12 mouse cellular contexts compared by ENCODE assay signal in the genomic region with DNA sequence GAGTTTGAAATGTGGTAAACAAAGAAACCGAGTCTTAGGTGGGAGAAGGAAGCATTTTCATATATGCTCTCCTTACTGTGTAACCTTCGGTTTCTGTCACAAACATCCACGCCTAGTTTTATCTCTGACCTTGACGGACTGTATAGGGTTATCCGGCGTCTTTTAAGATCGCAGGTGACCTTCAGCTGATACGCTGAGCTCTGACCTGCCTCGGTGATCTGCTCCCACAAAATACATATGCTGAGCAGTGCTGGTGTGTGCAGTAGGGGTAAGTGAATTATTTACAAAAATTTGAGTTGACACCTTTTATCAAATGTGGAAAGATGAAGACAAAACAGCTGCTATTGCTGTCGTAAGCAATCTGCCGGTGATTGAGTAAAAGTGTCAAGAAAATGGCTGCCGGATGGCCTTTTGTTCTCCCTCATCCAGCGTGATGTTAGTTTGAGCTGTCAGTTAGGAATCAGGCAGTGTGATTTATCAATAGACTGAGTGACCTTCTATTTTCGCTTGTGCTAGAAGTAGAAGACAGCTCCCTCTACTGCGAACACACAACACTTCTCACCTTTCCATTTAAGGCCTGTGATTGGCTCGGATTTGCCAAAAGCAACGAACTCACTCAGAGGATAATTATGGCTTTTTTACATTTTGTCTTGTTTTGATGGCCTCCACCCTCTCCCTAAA. TPM values are rescaled to one million over a fixed set of nuclear protein-coding genes. Genes with fewer than 3 reads are reported as not detected.
DNase-seq lines count a peak whose midpoint lies in the region; ATAC-seq and TF ChIP-seq lines count a peak whose summit lies in the region.
"Had no signal": no experiment of that assay in that cellular context is flagged by ENCODE, and none has a peak within 500 bp of the region (broad histone marks: within the 10 kb centered on the region; RNA-seq: fewer than 3 reads in every experiment).

No protein-coding gene starts in this region.

- TF ChIP-seq EP300 in heart, adult 2 months (IDR thresholded peaks at IDR 0.05; ENCODE audit: insufficient read depth, low read depth, low read length): no peak
- TF ChIP-seq EP300 in stomach, postnatal 0 days (optimal IDR thresholded peaks at IDR 0.05): no peak

- no peaks in the 10 kb centered on the region for H3K4me1 ChIP-seq in heart, adult 2 months (ENCODE audit: control insufficient read depth, insufficient read depth, low read length)
- no peaks in the 10 kb centered on the region for H3K4me1 ChIP-seq in neural tube, embryonic 12.5 days
- H3K4me1 ChIP-seq in intestine, postnatal 0 days (replicated peaks; ENCODE audit: control insufficient read depth, insufficient read depth, low read length): no peaks in the 10 kb centered on the region
- no peaks in the 10 kb centered on the region for H3K4me1 ChIP-seq in stomach, postnatal 0 days (replicated peaks; ENCODE audit: control insufficient read depth, insufficient read depth)
- H3K4me1 ChIP-seq: liver, embryonic 15.5 days had no signal

- no peaks in the 10 kb centered on the region for H3K36me3 ChIP-seq in heart, adult 2 months (ENCODE audit: control insufficient read depth, insufficient read depth, low read length)
- no peaks in the 10 kb centered on the region for H3K36me3 ChIP-seq in neural tube, embryonic 12.5 days
- H3K36me3 ChIP-seq in intestine, postnatal 0 days (ENCODE audit: control insufficient read depth, insufficient read depth): no peaks in the 10 kb centered on the region
- H3K36me3 ChIP-seq in stomach, postnatal 0 days (ENCODE audit: control insufficient read depth, insufficient read depth, low read length): no peaks in the 10 kb centered on the region
- H3K36me3 ChIP-seq: liver, embryonic 15.5 days had no signal

- no peak for DNase-seq in heart, adult 2 months
- DNase-seq in heart, adult 8-10 months (ENCODE audit: low spot score): no peak
- DNase-seq in neural tube, embryonic 10.5 days (ENCODE audit: extremely low spot score, low spot score): no peak
- DNase-seq in stomach, postnatal 0 days (ENCODE audit: low spot score): no peak
- no peak for DNase-seq in frontal cortex, adult 2 months (ENCODE audit: extremely low spot score in 1 of 2, low spot score in 1 of 2)
- DNase-seq in T-cell, adult 2 months (ENCODE audit: low spot score): no peak
- DNase-seq: cerebellum, adult 9-11 months; thymus, postnatal 36 days had no signal

- ATAC-seq in neural tube, embryonic 12.5 days (ENCODE audit: low FRiP score, low read depth): peak; percentile 67; the same call in 1 of the 2 replicates
- ATAC-seq in intestine, postnatal 0 days: no peak
- no peak; the same call in 1 of the 2 replicates for ATAC-seq in stomach, postnatal 0 days (ENCODE audit: low FRiP score, low TSS enrichment)

- H3K27me3 ChIP-seq in heart, adult 2 months (ENCODE audit: control insufficient read depth, insufficient read depth, low read length): no peaks in the 10 kb centered on the region
- H3K27me3 ChIP-seq in neural tube, embryonic 12.5 days (replicated peaks): no peaks in the 10 kb centered on the region
- no peaks in the 10 kb centered on the region for H3K27me3 ChIP-seq in intestine, postnatal 0 days (replicated peaks; ENCODE audit: control insufficient read depth, insufficient read depth, low read length)
- H3K27me3 ChIP-seq in stomach, postnatal 0 days (ENCODE audit: control insufficient read depth, insufficient read depth, low read length): no peaks in the 10 kb centered on the region
- H3K27me3 ChIP-seq: liver, embryonic 15.5 days had no signal

- no peaks in the 10 kb centered on the region for H3K9me3 ChIP-seq in neural tube, embryonic 12.5 days
- no peaks in the 10 kb centered on the region for H3K9me3 ChIP-seq in intestine, postnatal 0 days (ENCODE audit: control insufficient read depth)
- no peaks in the 10 kb centered on the region for H3K9me3 ChIP-seq in stomach, postnatal 0 days (ENCODE audit: control insufficient read depth, low read length)
- H3K9me3 ChIP-seq: liver, embryonic 15.5 days had no signal

- no peak for TF ChIP-seq POLR2A in heart, adult 2 months (IDR thresholded peaks at IDR 0.05; ENCODE audit: insufficient read depth, low read depth, low read length)

- no peak overlapping the region for H3K9ac ChIP-seq in heart, adult 2 months (ENCODE audit: low read depth, low read length)
- H3K9ac ChIP-seq in neural tube, embryonic 12.5 days: no peak overlapping the region
- no peak overlapping the region for H3K9ac ChIP-seq in intestine, postnatal 0 days (ENCODE audit: low read depth, low read length)
- no peak overlapping the region for H3K9ac ChIP-seq in stomach, postnatal 0 days (ENCODE audit: low read length)
- H3K9ac ChIP-seq: liver, embryonic 15.5 days had no signal

- no peak overlapping the region for H3K4me3 ChIP-seq in heart, adult 2 months
- H3K4me3 ChIP-seq in neural tube, embryonic 12.5 days: no peak overlapping the region
- no peak overlapping the region for H3K4me3 ChIP-seq in intestine, postnatal 0 days (ENCODE audit: low read depth, low read length)
- H3K4me3 ChIP-seq in stomach, postnatal 0 days (ENCODE audit: low read depth, low read length): 0 out of 2 replicates have a peak overlapping the region, but pooled peaks have one; percentile 3
- H3K4me3 ChIP-seq: liver, embryonic 15.5 days had no signal

- peak; percentile 35 for TF ChIP-seq CTCF in heart, adult 2 months (IDR thresholded peaks at IDR 0.05)
- peak; percentile 39 for TF ChIP-seq CTCF in intestine, postnatal 0 days (IDR thresholded peaks at IDR 0.05; ENCODE audit: low read depth)
- peak; percentile 54 for TF ChIP-seq CTCF in stomach, postnatal 0 days (IDR thresholded peaks at IDR 0.05; ENCODE audit: low read depth)

- no peaks in the 10 kb centered on the region for H3K79me2 ChIP-seq in heart, adult 2 months (replicated peaks; ENCODE audit: control insufficient read depth, insufficient read depth, low read length)

- no peak overlapping the region for H3K27ac ChIP-seq in heart, adult 2 months
- no peak overlapping the region for H3K27ac ChIP-seq in neural tube, embryonic 12.5 days
- no peak overlapping the region for H3K27ac ChIP-seq in intestine, postnatal 0 days (ENCODE audit: low read depth, low read length)
- no peak overlapping the region for H3K27ac ChIP-seq in stomach, postnatal 0 days (replicated peaks)
- H3K27ac ChIP-seq: liver, embryonic 15.5 days had no signal

- WGBS in heart, adult 2 months: 66% methylated on average over 17 of the region's 17 CpGs
- 70% methylated on average over 17 of the region's 17 CpGs for WGBS in neural tube, embryonic 12.5 days
- WGBS in intestine, postnatal 0 days: 43% methylated on average over 17 of the region's 17 CpGs
- WGBS in stomach, postnatal 0 days: 19% methylated on average over 17 of the region's 17 CpGs

- H3K4me2 ChIP-seq in neural tube, embryonic 12.5 days (replicated peaks): no peak overlapping the region
- peak overlapping the region; percentile 18; the same call in 1 of the 2 replicates for H3K4me2 ChIP-seq in intestine, postnatal 0 days (replicated peaks; ENCODE audit: low read depth)
- H3K4me2 ChIP-seq in stomach, postnatal 0 days (replicated peaks; ENCODE audit: low read depth): peak overlapping the region; percentile 31
- H3K4me2 ChIP-seq: liver, embryonic 15.5 days had no signal

- intact Hi-C loops in heart, adult 2 months (cut with DNase I): no loop called here

RNA-seq across cellular contexts. Expression of a gene that starts 35.0 kb away (rescaled TPM):
- total RNA-seq in heart, adult 2 months (2021): 1 to 10 TPM; 1.5 to 3.1 TPM
- polyA plus RNA-seq in heart, adult 2 months (2012; rRNA removed): not detected in 2 replicates
- 1 to 10 TPM in 3 of 4 experiments, not detected in 1; 1.6 to 2.4 (median 2.2) TPM for total RNA-seq in heart, adult 8-10 months (2022)
- polyA plus RNA-seq in neural tube, embryonic 12.5 days (2016; fragmentation: Nextera tagmentation; extraction: Ambion mirVana): 1.7 TPM in 1 of 2 replicates, not detected in the other
- 3.4 and 4.4 TPM in 2 replicates for polyA plus RNA-seq in intestine, postnatal 0 days (2015; fragmentation: Nextera tagmentation; extraction: Ambion mirVana)
- polyA plus RNA-seq in stomach, postnatal 0 days (2015; fragmentation: Nextera tagmentation; extraction: Ambion mirVana): 3.2 and 3.6 TPM in 2 replicates
- 2.4 and 3.1 TPM in 2 replicates for polyA plus RNA-seq in frontal cortex, adult 2 months (2012; rRNA removed)
- polyA plus RNA-seq: small intestine, adult 2 months had no signal
